Mouse (Mus musculus): ENCODE measurements at regions not wholly inside any gene's neighbourhood (a gene's known extent, or its start where the extent isn't known, plus 50 kb on each side); places are given as distances from the start of the nearest gene placed in this dataset.

GRCm38 (mm10) chr10:14211926-14212325, 246.1 kb downstream of the Hivep2 start:
- H3K27me3 ChIP-seq (ENCODE audit: insufficient read depth, low read length) = no peaks in the 10 kb centered on the region
- TF ChIP-seq CTCF (IDR thresholded peaks at IDR 0.05; ENCODE audit: low read depth) = no peak
- WGBS = 57% methylated on average over 6 of the region's 6 CpGs
- H3K27ac ChIP-seq = no peak overlapping the region
- H3K36me3 ChIP-seq (ENCODE audit: insufficient read depth, low read length) = no peaks in the 10 kb centered on the region
- no peak overlapping the region for H3K4me3 ChIP-seq (ENCODE audit: low read length)
- DNase-seq (ENCODE audit: low spot score) (peak; percentile 27), ATAC-seq (no peak)
- H3K4me1 ChIP-seq (ENCODE audit: insufficient read depth, low read length) = no peaks in the 10 kb centered on the region
- H3K9ac ChIP-seq (replicated peaks; ENCODE audit: low read length) = no peak overlapping the region
- H3K4me2 ChIP-seq (ENCODE audit: low read depth, low read length) = no peak overlapping the region
- no peaks in the 10 kb centered on the region for H3K9me3 ChIP-seq (ENCODE audit: low read length)

- ATAC-seq (no peak), DNase-seq (ENCODE audit: low spot score) (no peak)
- H3K27me3 ChIP-seq (ENCODE audit: insufficient read depth, low read length) = no peaks in the 10 kb centered on the region
- no peaks in the 10 kb centered on the region for H3K4me1 ChIP-seq (ENCODE audit: insufficient read depth, low read length)
- no peaks in the 10 kb centered on the region for H3K36me3 ChIP-seq (ENCODE audit: insufficient read depth, low read length)
- H3K9me3 ChIP-seq (ENCODE audit: low read length) = no peaks in the 10 kb centered on the region
- no peak overlapping the region for H3K9ac ChIP-seq (replicated peaks; ENCODE audit: low read length)
- H3K4me2 ChIP-seq (ENCODE audit: low read depth, low read length) = no peak overlapping the region
- H3K4me3 ChIP-seq (ENCODE audit: low read length) = no peak overlapping the region
- TF ChIP-seq CTCF (IDR thresholded peaks at IDR 0.05; ENCODE audit: low read depth) = no peak
- WGBS = 72% methylated on average over 6 of the region's 6 CpGs
- H3K27ac ChIP-seq = no peak overlapping the region
These were observed 245.6 kb downstream of the Hivep2 start for GRCm38 (mm10) chr10:14211481-14211880.

GRCm38 (mm10) chr10:14210445-14210844, 244.6 kb downstream of the Hivep2 start:
- WGBS = 88% methylated on average over 8 of the region's 8 CpGs
- Histone ChIP-seq H3K4me3 (ENCODE audit: low read length) (no peak overlapping the region), H3K27ac (no peak overlapping the region), H3K4me2 (ENCODE audit: low read depth, low read length) (no peak overlapping the region), H3K9me3 (ENCODE audit: low read length) (no peaks in the 10 kb centered on the region), H3K36me3 (ENCODE audit: insufficient read depth, low read length) (no peaks in the 10 kb centered on the region), H3K4me1 (ENCODE audit: insufficient read depth, low read length) (no peaks in the 10 kb centered on the region), H3K27me3 (ENCODE audit: insufficient read depth, low read length) (no peaks in the 10 kb centered on the region), H3K9ac (replicated peaks; ENCODE audit: low read length) (no peak overlapping the region)
- DNase-seq (ENCODE audit: low spot score) (no peak), ATAC-seq (no peak)
- TF ChIP-seq CTCF (IDR thresholded peaks at IDR 0.05; ENCODE audit: low read depth) = no peak

- no peaks in the 10 kb centered on the region for H3K4me1 ChIP-seq (ENCODE audit: insufficient read depth, low read length)
- DNase-seq (ENCODE audit: low spot score) = no peak
- no peaks in the 10 kb centered on the region for H3K9me3 ChIP-seq (ENCODE audit: low read length)
- no peak for TF ChIP-seq CTCF (IDR thresholded peaks at IDR 0.05; ENCODE audit: low read depth)
- H3K4me3 ChIP-seq (ENCODE audit: low read length) = no peak overlapping the region
- H3K27me3 ChIP-seq (ENCODE audit: insufficient read depth, low read length) = no peaks in the 10 kb centered on the region
- 88% methylated on average over 6 of the region's 6 CpGs for WGBS
- H3K4me2 ChIP-seq (ENCODE audit: low read depth, low read length) = no peak overlapping the region
- no peak overlapping the region for H3K27ac ChIP-seq
- ATAC-seq = no peak
- H3K9ac ChIP-seq (replicated peaks; ENCODE audit: low read length) = no peak overlapping the region
- H3K36me3 ChIP-seq (ENCODE audit: insufficient read depth, low read length) = no peaks in the 10 kb centered on the region
These were observed 244.2 kb downstream of the Hivep2 start for GRCm38 (mm10) chr10:14210045-14210444.

GRCm38 (mm10) chr10:14208206-14208605, 242.3 kb downstream of the Hivep2 start:
- DNase-seq (ENCODE audit: low spot score) = no peak
- H3K27ac ChIP-seq = no peak overlapping the region
- no peaks in the 10 kb centered on the region for H3K4me1 ChIP-seq (ENCODE audit: insufficient read depth, low read length)
- H3K36me3 ChIP-seq (ENCODE audit: insufficient read depth, low read length) = no peaks in the 10 kb centered on the region
- H3K4me3 ChIP-seq (ENCODE audit: low read length) = no peak overlapping the region
- ATAC-seq = no peak
- no peak overlapping the region for H3K4me2 ChIP-seq (ENCODE audit: low read depth, low read length)
- WGBS = 76% methylated on average over 6 of the region's 6 CpGs
- TF ChIP-seq CTCF (IDR thresholded peaks at IDR 0.05; ENCODE audit: low read depth) = no peak
- no peak overlapping the region for H3K9ac ChIP-seq (replicated peaks; ENCODE audit: low read length)
- no peaks in the 10 kb centered on the region for H3K27me3 ChIP-seq (ENCODE audit: insufficient read depth, low read length)
- H3K9me3 ChIP-seq (ENCODE audit: low read length) = no peaks in the 10 kb centered on the region

GRCm38 (mm10) chr10:14207616-14208015, 241.7 kb downstream of the Hivep2 start:
- peak; percentile 31 for DNase-seq (ENCODE audit: low spot score)
- ATAC-seq = peak; percentile 38; the same call in 1 of the 2 replicates
- Histone ChIP-seq H3K27ac (no peak overlapping the region), H3K4me1 (ENCODE audit: insufficient read depth, low read length) (no peaks in the 10 kb centered on the region), H3K36me3 (ENCODE audit: insufficient read depth, low read length) (no peaks in the 10 kb centered on the region), H3K4me3 (ENCODE audit: low read length) (no peak overlapping the region), H3K4me2 (ENCODE audit: low read depth, low read length) (no peak overlapping the region), H3K27me3 (ENCODE audit: insufficient read depth, low read length) (no peaks in the 10 kb centered on the region), H3K9me3 (ENCODE audit: low read length) (no peaks in the 10 kb centered on the region), H3K9ac (replicated peaks; ENCODE audit: low read length) (no peak overlapping the region)
- 55% methylated on average over 5 of the region's 5 CpGs for WGBS
- TF ChIP-seq CTCF (IDR thresholded peaks at IDR 0.05; ENCODE audit: low read depth) = no peak

GRCm38 (mm10) chr10:14207051-14207570, 241.2 kb downstream of the Hivep2 start:
- ATAC-seq (0 out of 2 replicates have a peak, but pooled peaks have one; percentile 40), DNase-seq (ENCODE audit: low spot score) (peak; percentile 33)
- no peaks in the 10 kb centered on the region for H3K4me1 ChIP-seq (ENCODE audit: insufficient read depth, low read length)
- no peaks in the 10 kb centered on the region for H3K9me3 ChIP-seq (ENCODE audit: low read length)
- WGBS = 62% methylated on average over 5 of the region's 5 CpGs
- no peak overlapping the region for H3K9ac ChIP-seq (replicated peaks; ENCODE audit: low read length)
- H3K4me3 ChIP-seq (ENCODE audit: low read length) = no peak overlapping the region
- H3K36me3 ChIP-seq (ENCODE audit: insufficient read depth, low read length) = no peaks in the 10 kb centered on the region
- no peak overlapping the region for H3K27ac ChIP-seq
- no peak overlapping the region for H3K4me2 ChIP-seq (ENCODE audit: low read depth, low read length)
- no peak for TF ChIP-seq CTCF (IDR thresholded peaks at IDR 0.05; ENCODE audit: low read depth)
- H3K27me3 ChIP-seq (ENCODE audit: insufficient read depth, low read length) = no peaks in the 10 kb centered on the region

All from hindbrain, postnatal 0 days (tissue).